Mouse (Mus musculus) kidney, adult 8-10 months (tissue): Measurements from ENCODE around the gene Olfr376.
A peak's percentile ranks its signal among the peaks of the same experiment; 100 is the strongest.

Experiments used
- DNase-seq, 2 experiments: peaks; one replicate each; pipeline ENCODE4 v3.0.0; 2022

Olfr376 gene

DNA sequence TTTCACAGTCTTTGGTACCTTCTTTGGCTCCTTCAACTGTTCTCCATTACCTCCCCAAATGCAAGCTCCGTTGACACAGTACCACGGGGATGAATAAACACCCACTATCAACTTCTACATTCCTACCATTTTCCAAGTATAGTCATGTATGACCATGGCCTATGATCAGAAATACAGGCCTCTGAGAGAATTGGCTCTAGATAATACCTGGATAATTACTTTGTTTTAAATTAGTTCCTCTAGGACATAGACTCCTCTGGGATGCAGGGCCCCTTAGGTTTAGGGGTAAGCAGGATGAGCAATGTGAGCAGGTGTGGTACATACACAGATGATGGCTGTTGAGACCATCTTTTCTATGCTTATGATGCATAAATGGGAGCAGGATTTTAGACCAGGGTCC lies at the start of gene Olfr376:
Gene Olfr376, plus strand, starts transcription at position 301 of the 400 bp plus-strand sequence.
- DNase-seq: no peak

DNA sequence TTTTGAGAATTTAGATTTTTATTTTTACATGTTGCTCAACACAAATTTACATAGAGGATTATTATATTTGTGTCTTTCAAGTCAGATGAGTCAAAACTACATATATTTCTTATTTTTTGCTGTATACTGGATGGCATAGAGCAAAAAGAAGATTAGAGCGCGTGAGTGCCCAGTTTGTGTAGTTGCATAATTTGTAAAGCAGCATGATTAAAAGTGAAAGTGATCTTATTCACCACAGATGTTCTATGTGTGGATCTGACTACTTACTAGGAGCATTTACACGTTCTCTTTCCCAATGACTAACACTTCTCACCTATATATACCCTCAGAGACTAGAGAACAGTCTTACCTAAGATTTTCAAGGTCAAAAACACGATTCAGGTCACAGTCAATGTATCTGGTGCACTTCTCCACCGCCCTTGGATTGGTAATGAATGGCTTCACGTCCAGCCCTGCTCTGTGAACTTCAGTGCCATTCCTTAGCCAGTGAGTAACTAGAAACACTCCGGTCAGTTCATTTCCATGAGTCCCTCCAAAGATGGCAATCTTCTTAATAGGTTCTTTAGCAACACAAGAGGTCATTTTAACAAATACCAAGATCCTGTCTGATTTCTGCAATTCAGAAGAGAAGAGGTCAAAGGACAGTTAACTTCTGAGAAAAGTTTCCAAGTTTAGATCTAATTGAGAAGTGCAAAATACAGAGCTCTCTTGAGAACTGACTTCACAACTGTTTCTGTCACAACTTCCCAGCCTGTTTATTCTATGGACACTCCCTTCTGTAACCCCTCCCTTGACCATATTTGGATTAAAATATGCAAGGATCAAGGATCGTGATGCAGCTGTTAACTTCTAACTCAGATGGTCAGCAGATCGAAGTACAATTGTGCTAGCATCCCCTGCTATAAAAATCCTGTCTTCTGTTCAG lies 46.9 kb upstream of the Olfr376 start:
- peak; percentile 62 to 75 for DNase-seq

DNA sequence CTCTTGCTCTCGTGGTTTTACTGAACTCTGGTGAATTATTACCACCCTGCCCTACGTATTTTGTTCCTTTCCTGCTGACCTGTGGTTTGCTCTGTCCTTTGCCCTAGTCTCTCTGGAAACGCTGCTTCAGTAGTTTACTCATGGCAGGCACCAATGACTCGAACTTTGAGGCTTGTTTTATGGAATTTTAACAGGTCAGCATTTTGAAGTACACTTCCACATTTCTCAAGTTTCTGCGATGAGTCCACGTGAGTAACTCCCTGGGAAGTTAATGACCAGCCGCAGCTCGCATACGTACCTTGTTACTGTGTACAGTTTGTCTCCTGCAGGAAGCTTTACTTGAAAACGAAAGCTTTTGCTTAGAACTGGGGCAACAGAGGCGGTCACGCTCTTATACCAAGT lies 44.6 kb upstream of the Olfr376 start:
- peak; percentile 87 to 92 for DNase-seq

DNA sequence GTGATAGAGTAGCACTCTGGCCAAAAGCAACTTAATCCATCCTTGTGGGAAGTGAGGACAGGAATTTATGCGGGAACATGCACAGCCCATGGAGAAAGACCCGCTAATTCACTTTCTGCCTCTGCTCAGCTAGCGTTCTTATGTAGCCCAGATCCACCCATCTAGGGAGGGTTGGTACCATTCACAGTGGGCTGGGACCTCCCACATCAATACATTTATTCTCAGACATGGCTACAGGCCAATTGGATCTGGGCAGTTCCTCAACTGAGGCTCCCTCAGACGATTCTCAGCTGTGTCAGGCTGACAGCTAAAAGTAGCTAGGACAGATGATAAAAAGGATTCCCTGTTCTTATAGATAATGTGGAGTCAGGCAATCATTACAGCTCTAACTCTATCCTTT lies 43.7 kb upstream of the Olfr376 start:
- DNase-seq: no peak

DNA sequence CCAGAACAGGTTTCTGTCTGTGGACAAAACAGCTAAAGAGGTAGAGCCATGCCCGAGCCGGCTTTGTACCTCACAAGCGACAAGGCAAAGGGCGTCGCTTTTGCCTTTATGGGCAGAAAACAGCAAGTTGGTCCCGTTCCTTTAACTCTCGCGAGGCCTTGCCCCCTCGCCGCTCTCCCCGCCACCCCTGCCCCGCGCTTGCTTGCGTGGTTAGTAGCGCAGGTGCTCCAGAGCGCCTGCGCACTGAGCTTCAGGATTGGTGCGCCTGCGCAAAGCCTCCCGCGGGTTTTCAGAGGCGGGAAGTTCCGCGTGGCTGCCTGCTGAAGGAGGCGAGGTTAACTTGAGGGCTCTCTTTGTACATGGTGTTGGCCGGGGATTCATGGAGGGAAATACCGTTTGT lies 41.6 kb upstream of the Olfr376 start, which contains the start of the genes Aspa, Gm49340 and Spata22:
Gene Aspa, minus strand, starts transcription at position 155 of the 400 bp plus-strand sequence.
Gene Gm49340, plus strand, starts transcription at position 300 of the 400 bp plus-strand sequence.
Gene Spata22, plus strand, starts transcription at position 300 of the 400 bp plus-strand sequence.
- no peak for DNase-seq

DNA sequence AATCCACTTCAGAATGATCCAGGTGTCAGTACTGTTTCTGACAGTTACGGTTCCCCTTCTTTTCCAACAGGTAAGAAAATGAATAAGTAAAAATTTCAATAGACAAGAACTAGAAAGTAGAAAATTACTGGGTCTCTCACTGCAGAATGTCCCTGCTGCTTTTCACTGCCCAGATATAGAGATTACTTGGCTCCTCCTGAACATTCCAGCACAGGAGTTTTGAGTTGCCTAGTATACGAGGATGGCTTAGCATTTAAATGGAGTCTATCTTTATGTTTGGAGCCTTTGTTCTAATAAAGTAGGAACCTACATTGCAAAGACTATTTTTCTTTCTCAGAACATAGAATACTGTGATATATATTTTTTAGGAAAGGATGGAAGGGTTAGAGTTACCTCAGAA lies 37.7 kb upstream of the Olfr376 start:
- no peak for DNase-seq

DNA sequence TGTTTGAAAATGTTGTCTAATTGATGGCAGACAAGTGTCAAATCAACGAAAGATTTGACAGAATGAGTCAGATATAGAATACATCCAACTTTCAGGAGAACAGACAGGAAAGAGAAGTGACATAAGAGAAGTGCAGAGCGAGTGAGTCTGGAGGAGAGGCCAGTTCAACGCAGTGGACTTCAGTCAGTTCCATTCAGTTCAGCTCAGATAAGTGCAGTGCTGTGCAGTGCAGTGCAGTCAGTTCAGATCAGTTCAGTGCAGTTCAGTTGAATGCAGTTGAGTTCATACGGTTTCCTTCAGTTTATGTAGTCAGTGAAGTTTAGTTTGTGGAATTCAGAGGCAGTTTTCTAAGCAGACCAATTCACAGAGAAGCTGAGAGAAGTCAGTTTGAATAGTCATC lies 34.1 kb upstream of the Olfr376 start:
- DNase-seq: no peak

DNA sequence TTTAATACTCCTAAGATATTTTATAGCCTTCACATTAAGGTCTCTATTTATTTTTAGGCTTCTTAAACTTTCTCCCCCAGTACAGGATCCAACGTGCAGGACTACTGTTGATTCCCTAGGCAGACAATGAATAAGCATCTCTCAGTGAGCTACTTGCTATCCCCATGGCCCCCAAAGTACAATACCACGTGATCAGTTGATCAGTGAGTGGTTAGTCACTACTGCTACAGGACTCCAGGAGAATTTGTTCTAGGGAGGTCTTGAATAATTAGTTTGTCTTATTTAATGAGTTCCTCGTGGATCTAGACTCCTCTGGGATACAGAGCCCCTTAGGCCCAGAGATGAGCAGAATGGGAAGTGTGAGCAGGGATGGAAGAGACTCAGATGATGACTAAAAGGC lies 20.6 kb upstream of the Olfr376 start, which contains the start of gene Olfr20:
Gene Olfr20, plus strand, starts transcription at position 301 of the 400 bp plus-strand sequence.
- no peak for DNase-seq

DNA sequence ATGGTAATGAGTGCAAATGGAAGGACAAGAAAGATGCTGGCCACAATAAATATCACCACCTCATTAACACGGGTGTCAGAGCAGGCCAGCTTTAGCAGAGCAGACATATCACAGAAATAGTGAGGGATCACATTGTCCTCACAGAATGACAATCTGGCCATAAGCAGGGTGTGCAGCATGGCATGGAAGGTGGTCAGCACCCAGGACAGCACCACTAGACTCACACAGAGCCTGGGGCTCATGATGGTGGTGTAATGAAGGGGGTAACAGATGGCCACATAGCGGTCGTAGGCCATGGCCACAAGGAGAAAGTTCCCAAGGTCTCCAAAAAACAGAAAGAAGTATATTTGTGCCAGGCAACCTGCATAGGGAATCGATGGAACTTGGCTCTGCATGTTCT lies 24.3 kb downstream of the Olfr376 start:
- DNase-seq: no peak

DNA sequence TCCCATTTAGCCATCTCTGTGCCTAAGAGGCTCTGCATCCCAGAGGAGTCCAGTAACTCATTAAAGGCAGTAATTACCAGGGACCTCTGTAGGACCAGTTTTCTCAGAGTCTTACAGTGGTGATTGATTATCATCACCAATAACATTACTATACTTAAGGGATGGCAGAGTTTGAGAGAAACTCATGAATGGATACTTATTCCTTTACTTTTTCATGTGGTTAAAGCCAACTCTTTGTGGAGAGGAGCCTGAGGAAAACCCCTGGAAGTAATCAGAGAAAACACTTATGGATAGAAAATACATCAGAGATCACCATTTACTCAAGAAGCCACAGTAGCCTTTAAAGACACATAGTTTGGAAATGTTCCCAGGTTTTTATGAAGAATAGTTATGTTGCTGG lies 28.5 kb downstream of the Olfr376 start, which contains the start of gene Olfr1:
Gene Olfr1, minus strand, starts transcription at position 101 of the 400 bp plus-strand sequence.
- DNase-seq: no peak
